Comparison of ENCODE assay signal across 17 mouse cellular contexts in genomic region chr15:10675801-10676200, GRCm38 (mm10). TPM values are rescaled to one million over a fixed set of nuclear protein-coding genes. Genes with fewer than 3 reads are reported as not detected.
DNase-seq lines count a peak whose midpoint lies in the region; ATAC-seq and TF ChIP-seq lines count a peak whose summit lies in the region.
"Had no signal": no experiment of that assay in that cellular context is flagged by ENCODE, and none has a peak within 500 bp of the region (broad histone marks: within the 10 kb centered on the region; RNA-seq: fewer than 3 reads in every experiment).

No protein-coding gene starts in this region.

- 0 out of 2 replicates have a peak, but pooled peaks cover 3% of the 10 kb centered on the region for H3K36me3 ChIP-seq in limb, embryonic 14.5 days (ENCODE audit: control insufficient read depth, insufficient read depth, low read length)
- H3K36me3 ChIP-seq in limb, embryonic 10.5 days: peaks cover 23% of the 10 kb centered on the region
- H3K36me3 ChIP-seq in CH12.LX (replicated peaks in 1 of 2; ENCODE audit: control insufficient read depth in 1 of 2, insufficient read depth in 1 of 2, low read length in 1 of 2): peaks cover 0 to 22% of the 10 kb centered on the region in 2 experiments
- H3K36me3 ChIP-seq in liver, embryonic 13.5 days: no peaks in the 10 kb centered on the region
- H3K36me3 ChIP-seq in intestine, postnatal 0 days (ENCODE audit: control insufficient read depth, insufficient read depth): no peaks in the 10 kb centered on the region
- H3K36me3 ChIP-seq in forebrain, embryonic 13.5 days (ENCODE audit: poor library complexity, severe bottlenecking): no peaks in the 10 kb centered on the region
- H3K36me3 ChIP-seq: liver, embryonic 15.5 days had no signal

- no peak overlapping the region for H3K4me2 ChIP-seq in limb, embryonic 14.5 days (replicated peaks; ENCODE audit: low read depth, low read length, severe bottlenecking)
- H3K4me2 ChIP-seq in CH12.LX (ENCODE audit: insufficient read depth, low read depth, poor library complexity, severe bottlenecking): no peak overlapping the region
- no peak overlapping the region for H3K4me2 ChIP-seq in liver, embryonic 13.5 days
- no peak overlapping the region for H3K4me2 ChIP-seq in intestine, postnatal 0 days (replicated peaks; ENCODE audit: low read depth)
- H3K4me2 ChIP-seq in forebrain, embryonic 13.5 days: no peak overlapping the region
- H3K4me2 ChIP-seq: liver, embryonic 15.5 days had no signal

- H3K79me2 ChIP-seq in CH12.LX (replicated peaks; ENCODE audit: control insufficient read depth, extremely low read depth, insufficient read depth, poor library complexity, severe bottlenecking): no peaks in the 10 kb centered on the region

- DNase-seq in limb, embryonic 14.5 days (ENCODE audit: low spot score): peak; percentile 55
- no peak for DNase-seq in limb, embryonic 10.5 days (ENCODE audit: low spot score)
- DNase-seq in CH12.LX (ENCODE audit: extremely low read depth) (peak; percentile 49), NIH3T3 (ENCODE audit: low read depth) (peak; percentile 48)
- DNase-seq in liver, embryonic 13.5 days: no peak
- DNase-seq in layer of hippocampus, adult 18-20 months (ENCODE audit: low spot score in 2 of 2): no peak
- DNase-seq: cerebellum, adult 18-20 months; heart, postnatal 14 days; kidney, adult 9 months; right cerebral cortex, postnatal 4 days; thymus, postnatal 36 days had no signal

- H3K27me3 ChIP-seq in limb, embryonic 14.5 days (ENCODE audit: control insufficient read depth, insufficient read depth, low read length): no peaks in the 10 kb centered on the region
- H3K27me3 ChIP-seq in limb, embryonic 10.5 days (ENCODE audit: low read depth, poor library complexity, severe bottlenecking): no peaks in the 10 kb centered on the region
- H3K27me3 ChIP-seq in CH12.LX (replicated peaks): no peaks in the 10 kb centered on the region
- H3K27me3 ChIP-seq in liver, embryonic 13.5 days: no peaks in the 10 kb centered on the region
- no peaks in the 10 kb centered on the region for H3K27me3 ChIP-seq in intestine, postnatal 0 days (replicated peaks; ENCODE audit: control insufficient read depth, insufficient read depth, low read length)
- H3K27me3 ChIP-seq in forebrain, embryonic 13.5 days: no peaks in the 10 kb centered on the region
- H3K27me3 ChIP-seq: liver, embryonic 15.5 days had no signal

- no peak overlapping the region for H3K27ac ChIP-seq in limb, embryonic 14.5 days (replicated peaks; ENCODE audit: low read depth, low read length)
- H3K27ac ChIP-seq in limb, embryonic 10.5 days: no peak overlapping the region
- no peak overlapping the region for H3K27ac ChIP-seq in CH12.LX (ENCODE audit: insufficient read depth, low read depth)
- H3K27ac ChIP-seq in liver, embryonic 13.5 days: no peak overlapping the region
- H3K27ac ChIP-seq in intestine, postnatal 0 days (ENCODE audit: low read depth, low read length): no peak overlapping the region
- no peak overlapping the region for H3K27ac ChIP-seq in forebrain, embryonic 13.5 days
- H3K27ac ChIP-seq: liver, embryonic 15.5 days; midbrain, embryonic 10.5 days had no signal

- H3K9ac ChIP-seq in limb, embryonic 14.5 days (ENCODE audit: low read depth, low read length, severe bottlenecking): no peak overlapping the region
- no peak overlapping the region for H3K9ac ChIP-seq in CH12.LX (ENCODE audit: insufficient read depth, low read depth)
- H3K9ac ChIP-seq in liver, embryonic 13.5 days: no peak overlapping the region
- H3K9ac ChIP-seq in intestine, postnatal 0 days (ENCODE audit: low read depth, low read length): no peak overlapping the region
- no peak overlapping the region for H3K9ac ChIP-seq in forebrain, embryonic 13.5 days
- H3K9ac ChIP-seq: liver, embryonic 15.5 days had no signal

- no peak for TF ChIP-seq RAD21 in CH12.LX (IDR thresholded peaks at IDR 0.05; ENCODE audit: low read depth, low read length)

- no peak for TF ChIP-seq POLR2A in limb, embryonic 14.5 days (IDR thresholded peaks at IDR 0.05; ENCODE audit: borderline replicate concordance, extremely low read depth, insufficient read depth, insufficient read length)
- no peak for TF ChIP-seq POLR2A in CH12.LX (IDR thresholded peaks at IDR 0.05; ENCODE audit: low read depth, low read length)

- ATAC-seq in limb, embryonic 14.5 days (ENCODE audit: low FRiP score, low read depth): no peak
- 0 out of 2 replicates have a peak, but pooled peaks have one; percentile 54 for ATAC-seq in liver, embryonic 13.5 days (ENCODE audit: low read depth)
- no peak for ATAC-seq in intestine, postnatal 0 days
- ATAC-seq in forebrain, embryonic 13.5 days: no peak
- ATAC-seq: hindbrain, embryonic 16.5 days had no signal

- no peak overlapping the region for H3K4me3 ChIP-seq in limb, embryonic 14.5 days (replicated peaks; ENCODE audit: low read length)
- no peak overlapping the region for H3K4me3 ChIP-seq in limb, embryonic 10.5 days
- H3K4me3 ChIP-seq in CH12.LX (replicated peaks in 1 of 3; ENCODE audit: low read depth in 2 of 3, low read length in 2 of 3, poor library complexity in 1 of 3): no peak overlapping the region
- no peak overlapping the region for H3K4me3 ChIP-seq in liver, embryonic 13.5 days (replicated peaks)
- no peak overlapping the region for H3K4me3 ChIP-seq in intestine, postnatal 0 days (ENCODE audit: low read depth, low read length)
- no peak overlapping the region for H3K4me3 ChIP-seq in forebrain, embryonic 13.5 days
- H3K4me3 ChIP-seq: liver, embryonic 15.5 days; midbrain, embryonic 10.5 days; myocyte had no signal

- no peak for TF ChIP-seq CTCF in CH12.LX (conservative IDR thresholded peaks at IDR 0.05 in 1 of 2, IDR thresholded peaks at IDR 0.05 in 1 of 2; ENCODE audit: low read depth in 2 of 2, low read length in 2 of 2)
- no peak for TF ChIP-seq CTCF in intestine, postnatal 0 days (IDR thresholded peaks at IDR 0.05; ENCODE audit: low read depth)

- H3K9me3 ChIP-seq in limb, embryonic 14.5 days (ENCODE audit: control insufficient read depth, low read length): no peaks in the 10 kb centered on the region
- H3K9me3 ChIP-seq in limb, embryonic 10.5 days (replicated peaks): no peaks in the 10 kb centered on the region
- no peaks in the 10 kb centered on the region for H3K9me3 ChIP-seq in CH12.LX (replicated peaks; ENCODE audit: low read length)
- no peaks in the 10 kb centered on the region for H3K9me3 ChIP-seq in liver, embryonic 13.5 days (replicated peaks)
- H3K9me3 ChIP-seq in intestine, postnatal 0 days (ENCODE audit: control insufficient read depth): no peaks in the 10 kb centered on the region
- no peaks in the 10 kb centered on the region for H3K9me3 ChIP-seq in forebrain, embryonic 13.5 days (replicated peaks)
- H3K9me3 ChIP-seq: liver, embryonic 15.5 days; midbrain, embryonic 10.5 days had no signal

- TF ChIP-seq EP300 in CH12.LX (IDR thresholded peaks at IDR 0.05; ENCODE audit: low read length): no peak

- in situ Hi-C loops in CH12.LX (cut with MboI; ENCODE audit: low pct_ligation_motif_present, low pct_unique_long_range_greater_than_20kb, low sequenced_read_pairs): no loop called here

- 85% methylated on average over 5 of the region's 5 CpGs for WGBS in limb, embryonic 14.5 days
- WGBS in limb, embryonic 10.5 days: 81% methylated on average over 5 of the region's 5 CpGs
- 60% methylated on average over 5 of the region's 5 CpGs for WGBS in liver, embryonic 13.5 days (ENCODE audit: insufficient replicate concordance)
- 75% methylated on average over 5 of the region's 5 CpGs for WGBS in intestine, postnatal 0 days
- WGBS in forebrain, embryonic 13.5 days: 80% methylated on average over 5 of the region's 5 CpGs

- peaks cover 54% of the 10 kb centered on the region for H3K4me1 ChIP-seq in limb, embryonic 14.5 days (ENCODE audit: control insufficient read depth, insufficient read depth, low read length)
- H3K4me1 ChIP-seq in limb, embryonic 10.5 days: peaks cover 48% of the 10 kb centered on the region
- H3K4me1 ChIP-seq in CH12.LX (ENCODE audit: control insufficient read depth in 1 of 2, insufficient read depth in 2 of 2): peaks cover 3 to 13% of the 10 kb centered on the region in 2 experiments
- H3K4me1 ChIP-seq in liver, embryonic 13.5 days (replicated peaks): peaks cover 10% of the 10 kb centered on the region
- H3K4me1 ChIP-seq in intestine, postnatal 0 days (replicated peaks; ENCODE audit: control insufficient read depth, insufficient read depth, low read length): no peaks in the 10 kb centered on the region
- H3K4me1 ChIP-seq in forebrain, embryonic 13.5 days: peaks cover 13% of the 10 kb centered on the region
- H3K4me1 ChIP-seq: liver, embryonic 15.5 days had no signal

- dilution Hi-C loops in CH12.LX (cut with MboI; ENCODE audit: extremely low pct_ligation_motif_present, extremely low pct_unique_long_range_greater_than_20kb, low sequenced_read_pairs): no loop called here

TF ChIP-seq in CH12.LX, 34 proteins besides CTCF, POLR2A, EP300 and RAD21 (continues in another document):
- no peak for TF ChIP-seq ZNF384 (IDR thresholded peaks at IDR 0.05; ENCODE audit: low read depth, low read length)
- no peak for TF ChIP-seq CHD1 (IDR thresholded peaks at IDR 0.05; ENCODE audit: low read depth, low read length)
- no peak for TF ChIP-seq USF2 (conservative IDR thresholded peaks at IDR 0.05; ENCODE audit: low read depth, low read length)
- no peak for TF ChIP-seq IRF4 (IDR thresholded peaks at IDR 0.05; ENCODE audit: low read depth, low read length)
- no peak for TF ChIP-seq HCFC1 (IDR thresholded peaks at IDR 0.05; ENCODE audit: low read depth, low read length)
- no peak for TF ChIP-seq JUN (IDR thresholded peaks at IDR 0.05; ENCODE audit: insufficient read depth, low read depth, low read length)
- TF ChIP-seq ZKSCAN1 (IDR thresholded peaks at IDR 0.05; ENCODE audit: borderline replicate concordance, low read depth, low read length): no peak
- no peak for TF ChIP-seq NRF1 (IDR thresholded peaks at IDR 0.05; ENCODE audit: low read depth, low read length)
- TF ChIP-seq BHLHE40 (IDR thresholded peaks at IDR 0.05; ENCODE audit: low read depth, low read length): no peak
- TF ChIP-seq ELF1 (IDR thresholded peaks at IDR 0.05; ENCODE audit: low read depth, low read length): no peak
- no peak for TF ChIP-seq TCF12 (IDR thresholded peaks at IDR 0.05; ENCODE audit: low read depth, low read length)

RNA-seq across cellular contexts. Expression of gene Rai14, which starts 38.6 kb away (rescaled TPM):
- 38.6 and 44.6 TPM in 2 replicates for polyA plus RNA-seq in limb, embryonic 14.5 days (2012; rRNA removed)
- 57.2 and 66.4 TPM in 2 replicates for polyA plus RNA-seq in limb, embryonic 14.5 days (2014; fragmentation: Nextera tagmentation; extraction: Ambion mirVana)
- 50.5 and 64.8 TPM in 2 replicates for polyA plus RNA-seq in limb, embryonic 10.5 days (2016; fragmentation: Nextera tagmentation; extraction: Ambion mirVana)
- total RNA-seq in CH12.LX (2012; rRNA removed) (7.5 and 8.9 TPM in 2 replicates), CH12.LX (2014; rRNA removed) (9.6 and 10.5 TPM in 2 replicates)
- 14.1 and 14.9 TPM in 2 replicates for polyA plus RNA-seq in CH12.LX (2012; ENCODE audit: insufficient read length, low read depth)
- 4.3 and 5.2 TPM in 2 replicates for polyA plus RNA-seq in liver, embryonic 13.5 days (2015; fragmentation: Nextera tagmentation; extraction: Ambion mirVana)
- 6.2 and 6.9 TPM in 2 replicates for polyA plus RNA-seq in intestine, postnatal 0 days (2015; fragmentation: Nextera tagmentation; extraction: Ambion mirVana)
- total RNA-seq in layer of hippocampus, adult 18-20 months (2021): 1 to 10 TPM; 4.8 to 5.1 TPM
- polyA plus RNA-seq in forebrain, embryonic 13.5 days (2015; fragmentation: Nextera tagmentation; extraction: Ambion mirVana): 37.9 and 43.7 TPM in 2 replicates

Comparison
In these comparisons a context has a peak if more than half of its experiments do, and no peak if none do; other contexts are left out.
1. DNase-seq: peak in limb, embryonic 14.5 days (single experiment), CH12.LX (single experiment) and NIH3T3 (single experiment); none in limb, embryonic 10.5 days (single experiment), liver, embryonic 13.5 days (single experiment) and layer of hippocampus, adult 18-20 months (0 of 2).